Mouse (Mus musculus): ENCODE results near the gene Trank1.

GRCm38 (mm10) chr9:111290539-111291100, 20.9 kb upstream of the Trank1 start:
- no peak for TF ChIP-seq USF1 (IDR thresholded peaks at IDR 0.05; ENCODE audit: low read depth)
- TF ChIP-seq MAX (IDR thresholded peaks at IDR 0.05), result no peak
- no peak for TF ChIP-seq MYOG (IDR thresholded peaks at IDR 0.05; ENCODE audit: control insufficient read depth, extremely low read depth, insufficient read length)
- TF ChIP-seq CTCF (IDR thresholded peaks at IDR 0.05; ENCODE audit: control insufficient read depth, insufficient read depth, insufficient read length), result no peak
- TF ChIP-seq CEBPB (IDR thresholded peaks at IDR 0.05; ENCODE audit: low read depth), result no peak
- TF ChIP-seq MYOD1 (IDR thresholded peaks at IDR 0.05; ENCODE audit: control insufficient read depth, insufficient read length, low read depth), result no peak
- no peak for TF ChIP-seq FOSL1 (IDR thresholded peaks at IDR 0.05; ENCODE audit: insufficient read depth, low read length, poor library complexity, severe bottlenecking)
